Mouse (Mus musculus): ENCODE measurements around the gene Ttyh1.

DNA sequence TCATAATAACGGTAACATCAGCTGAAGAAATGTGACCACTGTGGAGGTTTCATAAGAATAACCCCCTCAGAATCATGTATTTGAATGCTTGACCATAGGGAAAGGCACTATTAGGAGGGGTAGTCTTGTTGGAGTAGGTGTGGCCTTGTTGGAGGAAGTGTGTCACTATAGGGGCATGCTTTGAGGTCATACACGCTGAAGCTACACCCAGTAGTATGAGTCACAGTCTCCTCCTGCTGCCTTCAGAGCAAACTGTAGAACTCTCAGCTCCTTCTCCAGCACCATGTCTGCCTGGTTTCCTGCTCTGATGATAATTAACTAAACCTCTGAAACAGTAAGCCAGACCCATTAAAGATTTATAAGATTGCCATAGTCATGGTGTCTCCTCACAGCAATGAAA lies 20.4 kb upstream of the Ttyh1 start:
- TF ChIP-seq CTCF (IDR thresholded peaks at IDR 0.05; ENCODE audit: control insufficient read depth, insufficient read depth, low read length) (no peak), POLR2A (IDR thresholded peaks at IDR 0.05; ENCODE audit: borderline replicate concordance, control insufficient read depth, low read depth, low read length) (no peak)

Measured in bone marrow, adult 2 months (tissue).